Mouse (Mus musculus) brain, embryonic 14.5 days (tissue): ENCODE results near the gene 1700003E16Rik.

ENCODE experiments used
- CTCF ChIP-seq: fragments of 200-500 bp; IDR thresholded peaks from 2 replicates; pipeline ENCODE4 v1.5.1; 2012; ENCODE audit warnings: inconsistent platforms, mild to moderate bottlenecking, moderate library complexity, borderline replicate concordance; ENCODE audit not compliant: insufficient read depth, insufficient read length; ENCODE audit errors: extremely low read depth
- POLR2A ChIP-seq: fragments of 200-500 bp; IDR thresholded peaks from 2 replicates; pipeline ENCODE4 v1.6.1; 2012; ENCODE audit warnings: mild to moderate bottlenecking, inconsistent platforms, borderline replicate concordance; ENCODE audit not compliant: poor library complexity, insufficient read depth, insufficient read length, severe bottlenecking; ENCODE audit errors: extremely low read depth

DNA sequence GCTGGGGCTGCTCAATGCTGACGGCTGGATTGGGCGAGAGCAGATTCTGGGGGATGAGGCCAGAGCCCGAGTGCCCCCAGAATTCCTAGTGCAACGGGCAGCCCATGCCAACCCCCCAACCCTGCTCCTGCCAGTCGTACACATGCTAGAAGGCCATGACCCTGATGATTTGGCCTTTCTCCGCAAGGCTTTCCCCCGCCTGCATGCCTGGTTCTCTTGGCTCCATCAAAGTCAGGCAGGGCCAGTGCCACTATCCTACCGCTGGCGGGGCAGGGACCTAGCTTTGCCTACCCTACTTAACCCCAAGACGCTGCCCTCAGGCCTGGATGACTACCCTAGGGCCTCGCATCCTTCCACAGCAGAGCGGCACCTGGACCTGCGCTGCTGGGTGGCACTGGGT is 38.6 kb upstream of the 1700003E16Rik start:
- TF ChIP-seq CTCF = no peak
- TF ChIP-seq POLR2A = no peak
